Mouse (Mus musculus): Measurements from ENCODE around the gene Tnr. TPM values are rescaled to one million over a fixed set of nuclear protein-coding genes. Genes with fewer than 3 reads are reported as not detected.

Tnr gene
- polyA plus RNA-seq, 1 experiment from 2014 or later = not detected

- Histone ChIP-seq H3K27me3 (ENCODE audit: control insufficient read depth, insufficient read depth, low read length) (no peaks in the 10 kb centered on the region), H3K36me3 (ENCODE audit: control insufficient read depth, insufficient read depth, low read length) (no peaks in the 10 kb centered on the region), H3K4me2 (ENCODE audit: low read depth, severe bottlenecking) (no peak overlapping the region), H3K4me3 (ENCODE audit: low read depth, low read length) (no peak overlapping the region), H3K27ac (replicated peaks; ENCODE audit: low read depth, low read length) (no peak overlapping the region), H3K4me1 (ENCODE audit: control insufficient read depth, insufficient read depth, low read length) (no peaks in the 10 kb centered on the region), H3K9me3 (ENCODE audit: control insufficient read depth, low read length) (no peaks in the 10 kb centered on the region), H3K9ac (ENCODE audit: low read length) (no peak overlapping the region)
- ATAC-seq (ENCODE audit: insufficient number of reproducible peaks, low FRiP score, low TSS enrichment, low read depth) (no peak), DNase-seq (ENCODE audit: low spot score) (no peak)
- WGBS = 61% methylated on average over 1 of the region's 1 CpGs
Measured at GRCm38 (mm10) chr1:159621321-159621720, 97.8 kb downstream of the Tnr start.

- no peak for ATAC-seq (ENCODE audit: insufficient number of reproducible peaks, low FRiP score, low TSS enrichment, low read depth)
- no peak for DNase-seq (ENCODE audit: low spot score)
- Histone ChIP-seq H3K9ac (ENCODE audit: low read length) (no peak overlapping the region), H3K36me3 (ENCODE audit: control insufficient read depth, insufficient read depth, low read length) (no peaks in the 10 kb centered on the region), H3K9me3 (ENCODE audit: control insufficient read depth, low read length) (no peaks in the 10 kb centered on the region), H3K27me3 (ENCODE audit: control insufficient read depth, insufficient read depth, low read length) (no peaks in the 10 kb centered on the region), H3K4me2 (ENCODE audit: low read depth, severe bottlenecking) (no peak overlapping the region), H3K27ac (replicated peaks; ENCODE audit: low read depth, low read length) (no peak overlapping the region), H3K4me3 (ENCODE audit: low read depth, low read length) (no peak overlapping the region), H3K4me1 (ENCODE audit: control insufficient read depth, insufficient read depth, low read length) (no peaks in the 10 kb centered on the region)
- WGBS = 78% methylated on average over 3 of the region's 3 CpGs
Measured at GRCm38 (mm10) chr1:159629119-159629518, 105.5 kb downstream of the Tnr start.

GRCm38 (mm10) chr1:159629822-159630589, 106.4 kb downstream of the Tnr start:
- 81% methylated on average over 5 of the region's 5 CpGs for WGBS
- no peaks in the 10 kb centered on the region for H3K9me3 ChIP-seq (ENCODE audit: control insufficient read depth, low read length)
- no peak overlapping the region for H3K4me2 ChIP-seq (ENCODE audit: low read depth, severe bottlenecking)
- H3K27me3 ChIP-seq (ENCODE audit: control insufficient read depth, insufficient read depth, low read length) = no peaks in the 10 kb centered on the region
- no peak overlapping the region for H3K4me3 ChIP-seq (ENCODE audit: low read depth, low read length)
- no peak for DNase-seq (ENCODE audit: low spot score)
- H3K4me1 ChIP-seq (ENCODE audit: control insufficient read depth, insufficient read depth, low read length) = no peaks in the 10 kb centered on the region
- H3K27ac ChIP-seq (replicated peaks; ENCODE audit: low read depth, low read length) = no peak overlapping the region
- no peak overlapping the region for H3K9ac ChIP-seq (ENCODE audit: low read length)
- no peaks in the 10 kb centered on the region for H3K36me3 ChIP-seq (ENCODE audit: control insufficient read depth, insufficient read depth, low read length)
- no peak for ATAC-seq (ENCODE audit: insufficient number of reproducible peaks, low FRiP score, low TSS enrichment, low read depth)

- 81% methylated on average over 3 of the region's 3 CpGs for WGBS
Measured at GRCm38 (mm10) chr1:159632558-159632957, 109.0 kb downstream of the Tnr start.

GRCm38 (mm10) chr1:159639408-159639807, 115.8 kb downstream of the Tnr start:
- WGBS = 92% methylated on average over 4 of the region's 4 CpGs
- ATAC-seq (ENCODE audit: insufficient number of reproducible peaks, low FRiP score, low TSS enrichment, low read depth) = no peak
- no peak overlapping the region for H3K4me2 ChIP-seq (ENCODE audit: low read depth, severe bottlenecking)
- H3K27ac ChIP-seq (replicated peaks; ENCODE audit: low read depth, low read length) = no peak overlapping the region
- no peaks in the 10 kb centered on the region for H3K36me3 ChIP-seq (ENCODE audit: control insufficient read depth, insufficient read depth, low read length)
- H3K9me3 ChIP-seq (ENCODE audit: control insufficient read depth, low read length) = no peaks in the 10 kb centered on the region
- H3K9ac ChIP-seq (ENCODE audit: low read length) = no peak overlapping the region
- no peak for DNase-seq (ENCODE audit: low spot score)
- H3K4me3 ChIP-seq (ENCODE audit: low read depth, low read length) = no peak overlapping the region
- H3K27me3 ChIP-seq (ENCODE audit: control insufficient read depth, insufficient read depth, low read length) = no peaks in the 10 kb centered on the region
- H3K4me1 ChIP-seq (ENCODE audit: control insufficient read depth, insufficient read depth, low read length) = no peaks in the 10 kb centered on the region

More at GRCm38 (mm10) chr1:159632558-159632957, 109.0 kb downstream of the Tnr start:
- Histone ChIP-seq H3K36me3 (ENCODE audit: control insufficient read depth, insufficient read depth, low read length) (no peaks in the 10 kb centered on the region), H3K9ac (ENCODE audit: low read length) (no peak overlapping the region), H3K4me1 (ENCODE audit: control insufficient read depth, insufficient read depth, low read length) (no peaks in the 10 kb centered on the region), H3K4me3 (ENCODE audit: low read depth, low read length) (no peak overlapping the region), H3K4me2 (ENCODE audit: low read depth, severe bottlenecking) (no peak overlapping the region), H3K27me3 (ENCODE audit: control insufficient read depth, insufficient read depth, low read length) (no peaks in the 10 kb centered on the region), H3K27ac (replicated peaks; ENCODE audit: low read depth, low read length) (no peak overlapping the region), H3K9me3 (ENCODE audit: control insufficient read depth, low read length) (no peaks in the 10 kb centered on the region)
- DNase-seq (ENCODE audit: low spot score) = no peak
- no peak for ATAC-seq (ENCODE audit: insufficient number of reproducible peaks, low FRiP score, low TSS enrichment, low read depth)

GRCm38 (mm10) chr1:159645719-159646118, 122.2 kb downstream of the Tnr start:
- DNase-seq (ENCODE audit: low spot score) (no peak), ATAC-seq (ENCODE audit: insufficient number of reproducible peaks, low FRiP score, low TSS enrichment, low read depth) (no peak)
- no peaks in the 10 kb centered on the region for H3K9me3 ChIP-seq (ENCODE audit: control insufficient read depth, low read length)
- no peak overlapping the region for H3K4me3 ChIP-seq (ENCODE audit: low read depth, low read length)
- no peak overlapping the region for H3K9ac ChIP-seq (ENCODE audit: low read length)
- 91% methylated on average over 4 of the region's 4 CpGs for WGBS
- H3K4me1 ChIP-seq (ENCODE audit: control insufficient read depth, insufficient read depth, low read length) = 0 out of 2 replicates have a peak, but pooled peaks cover 2% of the 10 kb centered on the region
- no peak overlapping the region for H3K27ac ChIP-seq (replicated peaks; ENCODE audit: low read depth, low read length)
- no peak overlapping the region for H3K4me2 ChIP-seq (ENCODE audit: low read depth, severe bottlenecking)
- no peaks in the 10 kb centered on the region for H3K27me3 ChIP-seq (ENCODE audit: control insufficient read depth, insufficient read depth, low read length)
- H3K36me3 ChIP-seq (ENCODE audit: control insufficient read depth, insufficient read depth, low read length) = no peaks in the 10 kb centered on the region

- no peak for DNase-seq (ENCODE audit: low spot score)
- Histone ChIP-seq H3K4me1 (ENCODE audit: control insufficient read depth, insufficient read depth, low read length) (0 out of 2 replicates have a peak, but pooled peaks cover 2% of the 10 kb centered on the region), H3K27ac (replicated peaks; ENCODE audit: low read depth, low read length) (no peak overlapping the region), H3K36me3 (ENCODE audit: control insufficient read depth, insufficient read depth, low read length) (no peaks in the 10 kb centered on the region), H3K4me2 (ENCODE audit: low read depth, severe bottlenecking) (no peak overlapping the region), H3K27me3 (ENCODE audit: control insufficient read depth, insufficient read depth, low read length) (no peaks in the 10 kb centered on the region), H3K9me3 (ENCODE audit: control insufficient read depth, low read length) (no peaks in the 10 kb centered on the region), H3K9ac (ENCODE audit: low read length) (no peak overlapping the region), H3K4me3 (ENCODE audit: low read depth, low read length) (no peak overlapping the region)
- 61% methylated on average over 4 of the region's 4 CpGs for WGBS
- ATAC-seq (ENCODE audit: insufficient number of reproducible peaks, low FRiP score, low TSS enrichment, low read depth) = no peak
Measured at GRCm38 (mm10) chr1:159650486-159650885, 126.9 kb downstream of the Tnr start.

- no peak overlapping the region for H3K9ac ChIP-seq (ENCODE audit: low read length)
- WGBS = 81% methylated on average over 3 of the region's 3 CpGs
- DNase-seq (ENCODE audit: low spot score) (no peak), ATAC-seq (ENCODE audit: insufficient number of reproducible peaks, low FRiP score, low TSS enrichment, low read depth) (no peak)
- no peaks in the 10 kb centered on the region for H3K36me3 ChIP-seq (ENCODE audit: control insufficient read depth, insufficient read depth, low read length)
- H3K9me3 ChIP-seq (ENCODE audit: control insufficient read depth, low read length) = no peaks in the 10 kb centered on the region
- H3K4me3 ChIP-seq (ENCODE audit: low read depth, low read length) = no peak overlapping the region
- no peak overlapping the region for H3K27ac ChIP-seq (replicated peaks; ENCODE audit: low read depth, low read length)
- H3K4me2 ChIP-seq (ENCODE audit: low read depth, severe bottlenecking) = no peak overlapping the region
- H3K27me3 ChIP-seq (ENCODE audit: control insufficient read depth, insufficient read depth, low read length) = no peaks in the 10 kb centered on the region
- H3K4me1 ChIP-seq (ENCODE audit: control insufficient read depth, insufficient read depth, low read length) = peaks cover 15% of the 10 kb centered on the region
Measured at GRCm38 (mm10) chr1:159655241-159655640, 131.7 kb downstream of the Tnr start.

Data from limb, embryonic 11.5 days (tissue).